Mouse (Mus musculus): ENCODE measurements at regions not wholly inside any gene's neighbourhood (a gene's known extent, or its start where the extent isn't known, plus 50 kb on each side); places are given as distances from the start of the nearest gene placed in this dataset.

- DNase-seq (ENCODE audit: low spot score) = no peak
These were observed 192.3 kb upstream of the B430218F22Rik start for GRCm38 (mm10) chr13:118193951-118194696.

DNA sequence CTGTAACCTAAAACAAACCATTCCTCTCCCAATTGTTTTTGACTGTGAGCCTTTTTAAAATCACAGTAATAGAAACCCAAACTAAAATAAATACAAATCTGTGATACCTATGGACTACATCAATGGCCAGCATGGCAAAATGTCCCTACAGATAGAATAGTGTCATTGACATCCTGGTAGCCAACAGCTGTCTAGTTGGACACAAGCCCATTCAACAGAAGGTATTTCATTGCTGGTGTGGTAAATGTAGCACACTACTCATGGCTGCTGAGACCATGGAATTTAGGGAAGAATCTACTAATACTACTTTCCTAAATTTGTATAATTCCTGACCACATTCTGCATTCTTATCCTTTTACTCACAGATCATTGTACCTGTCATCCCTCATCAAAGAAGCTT lies 178.3 kb upstream of the B430218F22Rik start:
- no peak for DNase-seq (ENCODE audit: low spot score)

DNA sequence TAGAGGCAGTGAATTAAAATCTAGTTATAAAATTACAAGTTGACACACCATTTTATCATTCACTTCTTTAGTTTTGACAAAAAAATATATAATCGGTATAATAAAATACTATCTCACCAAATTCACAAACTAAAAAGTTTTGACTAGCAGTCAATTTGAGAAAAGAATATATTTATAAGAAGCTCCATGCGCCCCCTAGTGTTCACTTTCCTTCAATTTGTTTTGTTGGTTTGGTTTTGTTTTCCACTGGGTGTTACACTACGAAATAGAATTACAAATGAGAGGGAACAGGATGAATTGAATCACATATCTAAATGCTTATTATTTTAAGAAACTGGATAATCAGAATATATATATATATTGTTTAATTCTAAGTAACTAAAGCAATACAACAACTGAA lies 159.1 kb upstream of the B430218F22Rik start:
- peak; percentile 79 for DNase-seq (ENCODE audit: low spot score)

- no peak for DNase-seq (ENCODE audit: low spot score)
These were observed 148.5 kb upstream of the B430218F22Rik start for GRCm38 (mm10) chr13:118237968-118238367.

GRCm38 (mm10) chr13:118244680-118245079 lies 141.8 kb upstream of the B430218F22Rik start:
- no peak for DNase-seq (ENCODE audit: low spot score)

DNA sequence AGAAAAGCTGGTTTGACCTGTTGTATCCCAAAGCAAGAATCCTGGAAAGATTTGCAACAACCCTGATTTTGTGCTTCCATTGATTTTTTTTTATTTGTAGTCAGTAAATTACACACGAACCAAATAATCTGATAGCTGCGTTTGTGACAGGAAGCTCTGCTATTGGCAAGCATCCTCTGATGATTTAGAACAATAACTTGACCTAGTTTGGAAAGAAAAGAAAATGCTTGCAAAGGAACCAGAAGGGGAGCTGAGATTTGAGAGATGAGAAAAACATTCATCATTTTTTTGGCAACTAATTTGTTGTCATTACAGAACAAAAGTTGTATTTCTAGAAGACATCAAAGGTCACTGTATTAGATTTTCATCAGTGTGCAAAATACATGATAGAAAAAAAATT lies 140.9 kb upstream of the B430218F22Rik start:
- DNase-seq (ENCODE audit: low spot score) = peak; percentile 48

GRCm38 (mm10) chr13:118259606-118260005 lies 126.8 kb upstream of the B430218F22Rik start:
- DNase-seq (ENCODE audit: low spot score) = no peak

DNA sequence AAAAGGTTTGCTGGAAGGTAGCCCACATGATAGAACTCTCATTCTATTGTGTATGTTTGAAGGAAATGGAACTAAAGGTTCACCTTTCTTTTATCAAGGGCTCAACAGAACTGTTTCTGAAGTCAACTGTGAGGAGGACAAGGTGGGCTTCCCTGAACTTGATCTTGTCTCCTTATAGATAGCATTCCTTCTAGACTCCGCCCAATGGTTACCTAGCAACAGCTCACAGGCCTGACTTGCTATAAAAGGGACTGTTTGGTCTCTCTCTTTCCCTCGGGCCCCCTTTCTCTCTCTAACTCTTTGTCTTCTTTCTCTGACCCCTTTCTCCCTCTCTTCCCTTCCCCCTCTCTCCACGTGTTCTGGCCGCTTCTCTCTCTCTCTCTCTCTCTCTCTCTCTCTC lies 123.5 kb upstream of the B430218F22Rik start:
- DNase-seq (ENCODE audit: low spot score) = no peak

DNA sequence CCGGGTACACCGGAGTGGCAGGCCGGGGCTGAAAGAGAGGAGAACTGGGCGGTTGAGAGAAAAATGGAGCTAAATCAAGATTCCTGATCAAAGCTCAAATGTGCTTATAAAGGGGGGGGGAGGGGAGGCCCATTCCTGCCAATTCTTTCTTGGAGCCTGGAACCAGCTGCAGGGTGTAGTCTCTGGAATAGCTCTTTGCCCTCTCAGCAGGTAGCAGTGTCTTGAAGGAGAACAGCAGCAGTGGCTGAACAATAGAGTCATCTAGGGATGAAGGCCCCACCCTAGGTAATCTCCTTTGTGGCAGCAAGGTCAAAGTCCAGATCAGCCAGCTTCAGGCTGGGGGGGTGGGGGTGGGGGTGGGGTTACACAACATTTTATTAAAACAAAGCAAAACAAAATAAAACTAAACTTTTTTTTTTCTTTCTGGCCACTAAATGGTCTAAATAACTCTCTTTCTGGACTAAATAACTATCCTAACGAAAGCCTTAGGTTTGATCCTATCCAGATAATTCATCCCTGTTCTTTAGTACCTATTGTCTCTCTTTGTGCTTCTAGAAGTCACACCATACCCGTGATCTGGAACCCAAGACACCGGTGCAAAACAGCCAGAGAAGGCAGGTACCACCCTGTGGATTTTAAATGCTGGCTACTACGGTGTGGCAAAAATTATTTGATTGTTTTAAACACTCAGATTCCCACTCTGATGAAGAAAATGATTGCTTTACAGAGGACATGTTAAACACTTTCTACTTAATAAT lies 120.5 kb upstream of the B430218F22Rik start:
- no peak for DNase-seq (ENCODE audit: low spot score)

DNA sequence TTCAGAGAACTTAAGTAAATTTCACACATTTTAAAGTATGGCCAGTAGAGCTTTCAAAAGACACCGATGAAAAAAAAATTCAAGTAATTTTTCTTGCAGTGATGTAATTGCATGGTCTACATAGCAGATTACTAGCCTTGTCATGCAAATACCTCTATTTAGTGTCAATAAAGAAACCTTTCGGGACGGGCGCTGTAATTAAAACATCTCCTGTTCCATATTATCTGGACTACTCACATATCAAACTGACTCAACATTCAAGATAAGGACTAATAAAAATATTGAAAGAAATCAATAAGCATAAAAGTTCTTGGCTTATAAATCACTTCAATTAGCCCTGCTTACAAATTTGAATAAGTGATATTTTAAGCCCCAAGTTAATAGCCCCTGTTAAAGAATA lies 113.5 kb upstream of the B430218F22Rik start:
- DNase-seq (ENCODE audit: low spot score) = no peak

DNA sequence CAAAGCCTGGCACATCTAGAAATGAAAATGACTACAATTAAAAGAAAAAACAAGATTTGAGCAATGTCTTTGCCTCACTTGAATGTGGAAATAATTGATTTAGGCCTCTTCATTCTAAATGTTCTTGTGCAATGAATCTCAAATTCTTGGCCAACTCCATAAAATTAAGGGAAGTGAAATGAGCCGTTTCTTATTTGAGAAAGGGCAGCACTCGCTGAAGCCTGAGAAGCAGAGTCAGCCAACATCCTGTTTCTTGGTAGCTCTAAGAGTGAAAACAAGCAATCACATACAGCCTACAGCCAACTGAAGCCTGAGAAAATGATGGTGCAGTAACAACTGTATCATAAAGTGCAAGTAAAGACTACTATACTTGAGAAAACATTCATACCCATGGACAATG lies 105.5 kb upstream of the B430218F22Rik start:
- DNase-seq (ENCODE audit: low spot score) = no peak

DNA sequence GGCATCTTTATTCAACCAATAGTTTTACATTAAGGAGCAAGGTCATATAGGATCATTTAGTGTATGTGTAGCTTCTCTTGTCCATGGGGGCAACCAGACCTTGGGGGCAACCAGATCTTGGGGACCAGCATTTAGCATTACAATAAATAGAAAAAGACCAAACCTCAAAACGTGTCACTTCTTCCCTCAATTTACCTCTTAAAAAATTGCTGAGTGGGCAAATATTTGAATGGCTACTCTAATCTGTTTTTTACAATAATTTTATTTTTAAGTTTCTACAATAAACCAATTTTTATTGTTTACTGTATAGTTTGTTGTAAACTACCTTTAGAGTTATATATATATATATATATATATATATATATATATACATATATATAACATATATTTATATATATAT lies 92.7 kb upstream of the B430218F22Rik start:
- DNase-seq (ENCODE audit: low spot score) = no peak

- DNase-seq (ENCODE audit: low spot score) = no peak
These were observed 76.3 kb upstream of the B430218F22Rik start for GRCm38 (mm10) chr13:118310080-118310479.

DNA sequence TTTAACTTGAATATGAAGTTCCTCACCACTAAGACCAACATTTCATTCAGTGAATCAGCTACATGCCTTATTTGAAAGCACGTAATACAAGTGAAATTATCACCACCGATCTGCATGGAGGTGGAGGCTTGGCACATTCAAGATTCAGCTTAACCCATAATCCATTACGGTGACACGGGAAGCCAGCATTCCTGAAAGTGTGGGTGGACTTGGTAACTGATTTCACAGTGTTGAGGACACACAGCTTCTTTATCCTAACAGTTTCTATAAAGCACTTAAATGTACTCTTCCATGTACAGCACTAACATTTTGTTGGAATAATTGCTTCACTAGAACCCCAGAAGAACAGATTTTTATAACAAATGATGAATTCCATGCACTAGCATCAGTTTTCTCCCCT lies 72.8 kb upstream of the B430218F22Rik start:
- no peak for DNase-seq (ENCODE audit: low spot score)

Measured in retina, embryonic 14.5 days (tissue).